Mouse (Mus musculus): ENCODE results near the gene Pin1. TPM values are rescaled to one million over a fixed set of nuclear protein-coding genes. Genes with fewer than 3 reads are reported as not detected.
"Not testable (repeated sequence)": the region's sequence is repeated elsewhere in the genome, so short reads cannot be mapped to it uniquely, and the experiment has no call there.

Gene Pin1
- polyA plus RNA-seq, 1 experiment from 2014 or later = 48.5 TPM

GRCm38 (mm10) chr9:20635676-20636075 is 16.2 kb upstream of the Pin1 start:
- H3K36me3 ChIP-seq (ENCODE audit: control insufficient read depth, insufficient read depth, low read length) = peaks cover 32% of the 10 kb centered on the region
- WGBS = 91% methylated on average over 8 of the region's 8 CpGs
- not testable (repeated sequence) for H3K27me3 ChIP-seq (ENCODE audit: control insufficient read depth, insufficient read depth, low read length); H3K4me2 ChIP-seq (ENCODE audit: low read length); H3K9me3 ChIP-seq (ENCODE audit: control insufficient read depth, low read length); H3K4me3 ChIP-seq (ENCODE audit: control insufficient read depth in 1 of 2, insufficient read depth in 1 of 2, low read depth in 1 of 2, low read length in 2 of 2); ATAC-seq (ENCODE audit: insufficient number of reproducible peaks, insufficient read depth, low FRiP score, low read depth); H3K27ac ChIP-seq (replicated peaks in 1 of 2; ENCODE audit: control insufficient read depth in 1 of 2, insufficient read depth in 1 of 2, low read depth in 2 of 2, low read length in 2 of 2); H3K4me1 ChIP-seq (ENCODE audit: control insufficient read depth in 2 of 2, insufficient read depth in 2 of 2, low read length in 2 of 2); H3K9ac ChIP-seq (ENCODE audit: low read length)

GRCm38 (mm10) chr9:20636256-20636655 is 15.6 kb upstream of the Pin1 start:
- no peaks in the 10 kb centered on the region for H3K27me3 ChIP-seq (ENCODE audit: control insufficient read depth, insufficient read depth, low read length)
- H3K4me3 ChIP-seq (ENCODE audit: control insufficient read depth in 1 of 2, insufficient read depth in 1 of 2, low read depth in 1 of 2, low read length in 2 of 2) = no peak overlapping the region
- H3K27ac ChIP-seq (replicated peaks in 1 of 2; ENCODE audit: control insufficient read depth in 1 of 2, insufficient read depth in 1 of 2, low read depth in 2 of 2, low read length in 2 of 2) = no peak overlapping the region
- no peak overlapping the region for H3K9ac ChIP-seq (ENCODE audit: low read length)
- peaks cover 3 to 8% of the 10 kb centered on the region in 2 experiments for H3K4me1 ChIP-seq (ENCODE audit: control insufficient read depth in 2 of 2, insufficient read depth in 2 of 2, low read length in 2 of 2)
- H3K4me2 ChIP-seq (ENCODE audit: low read length) = no peak overlapping the region
- ATAC-seq (ENCODE audit: insufficient number of reproducible peaks, insufficient read depth, low FRiP score, low read depth) = no peak
- peaks cover 32% of the 10 kb centered on the region for H3K36me3 ChIP-seq (ENCODE audit: control insufficient read depth, insufficient read depth, low read length)
- WGBS = 82% methylated on average over 3 of the region's 3 CpGs
- H3K9me3 ChIP-seq (ENCODE audit: control insufficient read depth, low read length) = no peaks in the 10 kb centered on the region

GRCm38 (mm10) chr9:20636790-20637189 is 15.1 kb upstream of the Pin1 start:
- Histone ChIP-seq H3K36me3 (ENCODE audit: control insufficient read depth, insufficient read depth, low read length) (peaks cover 32% of the 10 kb centered on the region), H3K9me3 (ENCODE audit: control insufficient read depth, low read length) (no peaks in the 10 kb centered on the region), H3K9ac (ENCODE audit: low read length) (no peak overlapping the region), H3K4me3 (ENCODE audit: control insufficient read depth in 1 of 2, insufficient read depth in 1 of 2, low read depth in 1 of 2, low read length in 2 of 2) (no peak overlapping the region), H3K27ac (replicated peaks in 1 of 2; ENCODE audit: control insufficient read depth in 1 of 2, insufficient read depth in 1 of 2, low read depth in 2 of 2, low read length in 2 of 2) (no peak overlapping the region), H3K27me3 (ENCODE audit: control insufficient read depth, insufficient read depth, low read length) (no peaks in the 10 kb centered on the region), H3K4me2 (ENCODE audit: low read length) (no peak overlapping the region), H3K4me1 (ENCODE audit: control insufficient read depth in 2 of 2, insufficient read depth in 2 of 2, low read length in 2 of 2) (peaks cover 3 to 10% of the 10 kb centered on the region in 2 experiments)
- 75% methylated on average over 2 of the region's 2 CpGs for WGBS
- no peak for ATAC-seq (ENCODE audit: insufficient number of reproducible peaks, insufficient read depth, low FRiP score, low read depth)

- Histone ChIP-seq H3K27me3 (ENCODE audit: control insufficient read depth, insufficient read depth, low read length) (no peaks in the 10 kb centered on the region), H3K4me1 (ENCODE audit: control insufficient read depth in 2 of 2, insufficient read depth in 2 of 2, low read length in 2 of 2) (peaks cover 3 to 11% of the 10 kb centered on the region in 2 experiments), H3K27ac (replicated peaks in 1 of 2; ENCODE audit: control insufficient read depth in 1 of 2, insufficient read depth in 1 of 2, low read depth in 2 of 2, low read length in 2 of 2) (no peak overlapping the region), H3K9me3 (ENCODE audit: control insufficient read depth, low read length) (no peaks in the 10 kb centered on the region), H3K36me3 (ENCODE audit: control insufficient read depth, insufficient read depth, low read length) (peaks cover 29% of the 10 kb centered on the region), H3K4me3 (ENCODE audit: control insufficient read depth in 1 of 2, insufficient read depth in 1 of 2, low read depth in 1 of 2, low read length in 2 of 2) (no peak overlapping the region), H3K4me2 (ENCODE audit: low read length) (no peak overlapping the region), H3K9ac (ENCODE audit: low read length) (no peak overlapping the region)
- 93% methylated on average over 19 of the region's 19 CpGs for WGBS
- ATAC-seq (ENCODE audit: insufficient number of reproducible peaks, insufficient read depth, low FRiP score, low read depth) = no peak
Observed at GRCm38 (mm10) chr9:20638552-20638951, 13.3 kb upstream of the Pin1 start.

GRCm38 (mm10) chr9:20639486-20639885 is 12.4 kb upstream of the Pin1 start:
- Histone ChIP-seq H3K4me1 (ENCODE audit: control insufficient read depth in 2 of 2, insufficient read depth in 2 of 2, low read length in 2 of 2) (peaks cover 3 to 16% of the 10 kb centered on the region in 2 experiments), H3K9me3 (ENCODE audit: control insufficient read depth, low read length) (no peaks in the 10 kb centered on the region), H3K27ac (replicated peaks in 1 of 2; ENCODE audit: control insufficient read depth in 1 of 2, insufficient read depth in 1 of 2, low read depth in 2 of 2, low read length in 2 of 2) (no peak overlapping the region), H3K27me3 (ENCODE audit: control insufficient read depth, insufficient read depth, low read length) (no peaks in the 10 kb centered on the region), H3K36me3 (ENCODE audit: control insufficient read depth, insufficient read depth, low read length) (peaks cover 29% of the 10 kb centered on the region), H3K4me3 (ENCODE audit: control insufficient read depth in 1 of 2, insufficient read depth in 1 of 2, low read depth in 1 of 2, low read length in 2 of 2) (no peak overlapping the region), H3K4me2 (ENCODE audit: low read length) (no peak overlapping the region), H3K9ac (ENCODE audit: low read length) (no peak overlapping the region)
- 87% methylated on average over 4 of the region's 4 CpGs for WGBS
- no peak for ATAC-seq (ENCODE audit: insufficient number of reproducible peaks, insufficient read depth, low FRiP score, low read depth)

GRCm38 (mm10) chr9:20641501-20641900 is 10.4 kb upstream of the Pin1 start:
- Histone ChIP-seq H3K4me1 (ENCODE audit: control insufficient read depth in 2 of 2, insufficient read depth in 2 of 2, low read length in 2 of 2) (peaks cover 4 to 22% of the 10 kb centered on the region in 2 experiments), H3K36me3 (ENCODE audit: control insufficient read depth, insufficient read depth, low read length) (peaks cover 33% of the 10 kb centered on the region), H3K4me2 (ENCODE audit: low read length) (peak overlapping the region; percentile 99), H3K27ac (replicated peaks in 1 of 2; ENCODE audit: control insufficient read depth in 1 of 2, insufficient read depth in 1 of 2, low read depth in 2 of 2, low read length in 2 of 2) (peak overlapping the region in 1 of 2 experiments; percentile 98), H3K27me3 (ENCODE audit: control insufficient read depth, insufficient read depth, low read length) (no peaks in the 10 kb centered on the region), H3K4me3 (ENCODE audit: control insufficient read depth in 1 of 2, insufficient read depth in 1 of 2, low read depth in 1 of 2, low read length in 2 of 2) (peak overlapping the region; percentile 90 to 96), H3K9me3 (ENCODE audit: control insufficient read depth, low read length) (no peaks in the 10 kb centered on the region), H3K9ac (ENCODE audit: low read length) (peak overlapping the region; percentile 98)
- ATAC-seq (ENCODE audit: insufficient number of reproducible peaks, insufficient read depth, low FRiP score, low read depth) = no peak
- WGBS = 10% methylated on average over 6 of the region's 6 CpGs

- under 1% methylated on average over 51 of the region's 51 CpGs for WGBS
- H3K27me3 ChIP-seq (ENCODE audit: control insufficient read depth, insufficient read depth, low read length) = no peaks in the 10 kb centered on the region
- peaks cover 33% of the 10 kb centered on the region for H3K36me3 ChIP-seq (ENCODE audit: control insufficient read depth, insufficient read depth, low read length)
- peak within 1 kb of the TSS; percentile 99 for H3K4me2 ChIP-seq (ENCODE audit: low read length)
- H3K27ac ChIP-seq (replicated peaks in 1 of 2; ENCODE audit: control insufficient read depth in 1 of 2, insufficient read depth in 1 of 2, low read depth in 2 of 2, low read length in 2 of 2) = peak within 1 kb of the TSS; percentile 97 to 98
- H3K4me1 ChIP-seq (ENCODE audit: control insufficient read depth in 2 of 2, insufficient read depth in 2 of 2, low read length in 2 of 2) = peaks cover 4 to 22% of the 10 kb centered on the region in 2 experiments
- H3K4me3 ChIP-seq (ENCODE audit: control insufficient read depth in 1 of 2, insufficient read depth in 1 of 2, low read depth in 1 of 2, low read length in 2 of 2) = peak within 1 kb of the TSS; percentile 90 to 96
- no peaks in the 10 kb centered on the region for H3K9me3 ChIP-seq (ENCODE audit: control insufficient read depth, low read length)
- ATAC-seq (ENCODE audit: insufficient number of reproducible peaks, insufficient read depth, low FRiP score, low read depth) = peak; percentile 92
- H3K9ac ChIP-seq (ENCODE audit: low read length) = peak within 1 kb of the TSS; percentile 98
Observed at GRCm38 (mm10) chr9:20642101-20642895, 9.6 kb upstream of the Pin1 start, which contains the start of gene Ubl5. Ubl5 (plus strand) TSS chr9:20642878.

Data from heart, embryonic 14.5 days (tissue).